Mouse (Mus musculus): ENCODE results near the gene Psd4.
A peak's percentile ranks its signal among the peaks of the same experiment; 100 is the strongest.

Psd4 gene

GRCm38 (mm10) chr2:24386158-24386963, 19.0 kb downstream of the Psd4 start:
- no peak for DNase-seq (ENCODE audit: low spot score)

- DNase-seq (ENCODE audit: low spot score) = no peak
Observed at GRCm38 (mm10) chr2:24386964-24387320, 19.6 kb downstream of the Psd4 start.

- DNase-seq (ENCODE audit: low spot score) = peak; percentile 8
Observed at GRCm38 (mm10) chr2:24387361-24388283, 20.2 kb downstream of the Psd4 start.

GRCm38 (mm10) chr2:24393251-24393650, 25.9 kb downstream of the Psd4 start:
- DNase-seq (ENCODE audit: low spot score) = no peak

- no peak for DNase-seq (ENCODE audit: low spot score)
Observed at GRCm38 (mm10) chr2:24397115-24397514, 29.7 kb downstream of the Psd4 start.

- no peak for DNase-seq (ENCODE audit: low spot score)
Observed at GRCm38 (mm10) chr2:24400711-24401110, 33.3 kb downstream of the Psd4 start.

- DNase-seq (ENCODE audit: low spot score) = peak; percentile 63
Observed at GRCm38 (mm10) chr2:24405345-24406012, 38.1 kb downstream of the Psd4 start.

GRCm38 (mm10) chr2:24407701-24408485, 40.5 kb downstream of the Psd4 start:
- no peak for DNase-seq (ENCODE audit: low spot score)

- DNase-seq (ENCODE audit: low spot score) = peak; percentile 77
Observed at GRCm38 (mm10) chr2:24409166-24409565, 41.8 kb downstream of the Psd4 start.

GRCm38 (mm10) chr2:24413172-24413571, 45.8 kb downstream of the Psd4 start:
- no peak for DNase-seq (ENCODE audit: low spot score)

- DNase-seq (ENCODE audit: low spot score) = no peak
Observed at GRCm38 (mm10) chr2:24413677-24414076, 46.3 kb downstream of the Psd4 start.

- DNase-seq (ENCODE audit: low spot score) = no peak
Observed at GRCm38 (mm10) chr2:24416668-24417067, 49.3 kb downstream of the Psd4 start.

GRCm38 (mm10) chr2:24417106-24417505, 49.7 kb downstream of the Psd4 start:
- DNase-seq (ENCODE audit: low spot score) = no peak

- DNase-seq (ENCODE audit: low spot score) = no peak
Observed at GRCm38 (mm10) chr2:24417564-24417963, 50.2 kb downstream of the Psd4 start.

- DNase-seq (ENCODE audit: low spot score) = no peak
Observed at GRCm38 (mm10) chr2:24421211-24421863, 54.0 kb downstream of the Psd4 start.

- no peak for DNase-seq (ENCODE audit: low spot score)
Observed at GRCm38 (mm10) chr2:24422815-24423214, 55.4 kb downstream of the Psd4 start.

GRCm38 (mm10) chr2:24425630-24426029, 58.2 kb downstream of the Psd4 start:
- DNase-seq (ENCODE audit: low spot score) = no peak

GRCm38 (mm10) chr2:24427866-24428675, 60.7 kb downstream of the Psd4 start:
- DNase-seq (ENCODE audit: low spot score) = no peak

- no peak for DNase-seq (ENCODE audit: low spot score)
Observed at GRCm38 (mm10) chr2:24429806-24430205, 62.4 kb downstream of the Psd4 start.

GRCm38 (mm10) chr2:24434670-24435069, 67.3 kb downstream of the Psd4 start:
- no peak for DNase-seq (ENCODE audit: low spot score)

All from adipocyte (in vitro differentiated cells).